Mouse (Mus musculus): ENCODE measurements around the gene Lgals2. TPM values are rescaled to one million over a fixed set of nuclear protein-coding genes. Genes with fewer than 3 reads are reported as not detected.
"Not testable (repeated sequence)": the region's sequence is repeated elsewhere in the genome, so short reads cannot be mapped to it uniquely, and the experiment has no call there.

The Lgals2 gene
- polyA plus RNA-seq, 1 experiment from 2014 or later: not detected

GRCm38 (mm10) chr15:78846805-78847204 lies 8.5 kb downstream of the Lgals2 start:
- Histone ChIP-seq H3K4me1 (peaks cover 63% of the 10 kb centered on the region), H3K27ac (replicated peaks) (0 out of 2 replicates have a peak overlapping the region, but pooled peaks have one; percentile 38)
- not testable (repeated sequence) for H3K9me3 ChIP-seq (replicated peaks)

GRCm38 (mm10) chr15:78846352-78846751 lies 9.0 kb downstream of the Lgals2 start:
- H3K36me3 ChIP-seq: no peaks in the 10 kb centered on the region
- 89% methylated on average over 8 of the region's 8 CpGs for WGBS
- no peak overlapping the region for H3K4me3 ChIP-seq
- DNase-seq (ENCODE audit: low spot score): no peak
- no peak overlapping the region; the same call in 1 of the 2 replicates for H3K27ac ChIP-seq (replicated peaks)
- H3K27me3 ChIP-seq (ENCODE audit: low read depth, poor library complexity, severe bottlenecking): peaks cover 70% of the 10 kb centered on the region
- H3K4me1 ChIP-seq: peaks cover 63% of the 10 kb centered on the region
- H3K9me3 ChIP-seq (replicated peaks): no peaks in the 10 kb centered on the region

More at GRCm38 (mm10) chr15:78846805-78847204, 8.5 kb downstream of the Lgals2 start:
- H3K36me3 ChIP-seq; DNase-seq (ENCODE audit: low spot score); H3K4me3 ChIP-seq: not testable (repeated sequence)
- peaks cover 66% of the 10 kb centered on the region for H3K27me3 ChIP-seq (ENCODE audit: low read depth, poor library complexity, severe bottlenecking)
- WGBS: 78% methylated on average over 7 of the region's 7 CpGs

GRCm38 (mm10) chr15:78845867-78846266 lies 9.5 kb downstream of the Lgals2 start:
- Histone ChIP-seq H3K9me3 (replicated peaks) (no peaks in the 10 kb centered on the region), H3K27me3 (ENCODE audit: low read depth, poor library complexity, severe bottlenecking) (peaks cover 70% of the 10 kb centered on the region), H3K4me3 (no peak overlapping the region), H3K36me3 (no peaks in the 10 kb centered on the region), H3K27ac (replicated peaks) (peak overlapping the region; percentile 30; the same call in 1 of the 2 replicates), H3K4me1 (peaks cover 68% of the 10 kb centered on the region)
- 88% methylated on average over 8 of the region's 8 CpGs for WGBS
- no peak for DNase-seq (ENCODE audit: low spot score)

- Histone ChIP-seq H3K4me1 (peaks cover 71% of the 10 kb centered on the region), H3K4me3 (no peak overlapping the region), H3K27me3 (ENCODE audit: low read depth, poor library complexity, severe bottlenecking) (peaks cover 72% of the 10 kb centered on the region), H3K27ac (replicated peaks) (peak overlapping the region; percentile 30; the same call in 1 of the 2 replicates), H3K36me3 (no peaks in the 10 kb centered on the region), H3K9me3 (replicated peaks) (no peaks in the 10 kb centered on the region)
- DNase-seq (ENCODE audit: low spot score): no peak
- WGBS: 80% methylated on average over 11 of the region's 11 CpGs
These were observed 10.0 kb downstream of the Lgals2 start for GRCm38 (mm10) chr15:78845321-78845720.

- WGBS: 48% methylated on average over 9 of the region's 9 CpGs
- no peak overlapping the region for H3K27ac ChIP-seq (replicated peaks)
- no peak overlapping the region for H3K4me3 ChIP-seq
- H3K36me3 ChIP-seq: no peaks in the 10 kb centered on the region
- H3K9me3 ChIP-seq (replicated peaks): no peaks in the 10 kb centered on the region
- peaks cover 71% of the 10 kb centered on the region for H3K4me1 ChIP-seq
- H3K27me3 ChIP-seq (ENCODE audit: low read depth, poor library complexity, severe bottlenecking): peaks cover 72% of the 10 kb centered on the region
- no peak for DNase-seq (ENCODE audit: low spot score)
These were observed 10.5 kb downstream of the Lgals2 start for GRCm38 (mm10) chr15:78844791-78845190.

GRCm38 (mm10) chr15:78843581-78844469 lies 11.5 kb downstream of the Lgals2 start:
- no peaks in the 10 kb centered on the region for H3K36me3 ChIP-seq
- 0 out of 2 replicates have a peak overlapping the region, but pooled peaks have one; percentile 25 for H3K27ac ChIP-seq (replicated peaks)
- peak overlapping the region; percentile 63 for H3K4me3 ChIP-seq
- DNase-seq (ENCODE audit: low spot score): no peak
- WGBS: 43% methylated on average over 21 of the region's 21 CpGs
- peaks cover 71% of the 10 kb centered on the region for H3K27me3 ChIP-seq (ENCODE audit: low read depth, poor library complexity, severe bottlenecking)
- H3K9me3 ChIP-seq (replicated peaks): no peaks in the 10 kb centered on the region
- peaks cover 72% of the 10 kb centered on the region for H3K4me1 ChIP-seq

- DNase-seq (ENCODE audit: low spot score): peak; percentile 60
- under 1% methylated on average over 86 of the region's 86 CpGs for WGBS
- Histone ChIP-seq H3K4me3 (peak within 1 kb of the TSS; percentile 63), H3K36me3 (no peaks in the 10 kb centered on the region), H3K27me3 (ENCODE audit: low read depth, poor library complexity, severe bottlenecking) (peaks cover 73% of the 10 kb centered on the region), H3K4me1 (peaks cover 72% of the 10 kb centered on the region), H3K27ac (replicated peaks) (peak within 1 kb of the TSS; percentile 86), H3K9me3 (replicated peaks) (no peaks in the 10 kb centered on the region)
These were observed 12.8 kb downstream of the Lgals2 start, which contains the start of gene Cdc42ep1 for GRCm38 (mm10) chr15:78842371-78843163. TSS of gene Cdc42ep1 (plus strand) at chr15:78842624.

- Histone ChIP-seq H3K4me3 (no peak overlapping the region), H3K27ac (replicated peaks) (0 out of 2 replicates have a peak overlapping the region, but pooled peaks have one; percentile 9), H3K36me3 (no peaks in the 10 kb centered on the region), H3K9me3 (replicated peaks) (0 out of 2 replicates have a peak, but pooled peaks cover 5% of the 10 kb centered on the region), H3K27me3 (ENCODE audit: low read depth, poor library complexity, severe bottlenecking) (peaks cover 73% of the 10 kb centered on the region), H3K4me1 (peaks cover 76% of the 10 kb centered on the region)
- WGBS: 36% methylated on average over 6 of the region's 6 CpGs
- no peak for DNase-seq (ENCODE audit: low spot score)
These were observed 14.1 kb downstream of the Lgals2 start for GRCm38 (mm10) chr15:78841161-78841790.

GRCm38 (mm10) chr15:78840751-78841150 lies 14.6 kb downstream of the Lgals2 start:
- Histone ChIP-seq H3K36me3 (no peaks in the 10 kb centered on the region), H3K4me3 (no peak overlapping the region), H3K27ac (replicated peaks) (0 out of 2 replicates have a peak overlapping the region, but pooled peaks have one; percentile 9), H3K4me1 (peaks cover 76% of the 10 kb centered on the region), H3K27me3 (ENCODE audit: low read depth, poor library complexity, severe bottlenecking) (peaks cover 68% of the 10 kb centered on the region), H3K9me3 (replicated peaks) (0 out of 2 replicates have a peak, but pooled peaks cover 5% of the 10 kb centered on the region)
- 60% methylated on average over 11 of the region's 11 CpGs for WGBS
- no peak for DNase-seq (ENCODE audit: low spot score)

GRCm38 (mm10) chr15:78840241-78840640 lies 15.1 kb downstream of the Lgals2 start:
- H3K36me3 ChIP-seq: no peaks in the 10 kb centered on the region
- 55% methylated on average over 3 of the region's 3 CpGs for WGBS
- no peak overlapping the region for H3K27ac ChIP-seq (replicated peaks)
- no peak for DNase-seq (ENCODE audit: low spot score)
- H3K9me3 ChIP-seq (replicated peaks): 0 out of 2 replicates have a peak, but pooled peaks cover 5% of the 10 kb centered on the region
- no peak overlapping the region for H3K4me3 ChIP-seq
- H3K27me3 ChIP-seq (ENCODE audit: low read depth, poor library complexity, severe bottlenecking): peaks cover 63% of the 10 kb centered on the region
- peaks cover 76% of the 10 kb centered on the region for H3K4me1 ChIP-seq

- DNase-seq (ENCODE audit: low spot score): no peak
- H3K4me3 ChIP-seq: no peak overlapping the region
- peak overlapping the region; percentile 70 for H3K27ac ChIP-seq (replicated peaks)
- H3K9me3 ChIP-seq (replicated peaks): 0 out of 2 replicates have a peak, but pooled peaks cover 5% of the 10 kb centered on the region
- H3K27me3 ChIP-seq (ENCODE audit: low read depth, poor library complexity, severe bottlenecking): peaks cover 58% of the 10 kb centered on the region
- H3K4me1 ChIP-seq: peaks cover 78% of the 10 kb centered on the region
- whole genome bisulfite sequencing: 0% methylated on average over 2 of the region's 2 CpGs
- no peaks in the 10 kb centered on the region for H3K36me3 ChIP-seq
These were observed 15.6 kb downstream of the Lgals2 start for GRCm38 (mm10) chr15:78839744-78840143.
